Mouse (Mus musculus) fibroblast of lung, adult 2 months (primary cell): ENCODE measurements around the gene Atp6v0d1.
A peak's percentile ranks its signal among the peaks of the same experiment; 100 is the strongest.
"Not testable (repeated sequence)": the region's sequence is repeated elsewhere in the genome, so short reads cannot be mapped to it uniquely, and the experiment has no call there.

Experiments used
- DNase-seq: peaks from one replicate; pipeline ENCODE4 v3.0.0-alpha.2; 2011; ENCODE audit warnings: low read depth

The Atp6v0d1 gene

GRCm38 (mm10) chr8:105574741-105575140 lies 8.9 kb upstream of the Atp6v0d1 start:
- DNase-seq = no peak

GRCm38 (mm10) chr8:105573427-105573826 lies 7.6 kb upstream of the Atp6v0d1 start:
- DNase-seq = peak; percentile 65

- no peak for DNase-seq
These were observed 6.0 kb upstream of the Atp6v0d1 start for GRCm38 (mm10) chr8:105571810-105572209.

GRCm38 (mm10) chr8:105566703-105567595 lies 1.1 kb upstream of the Atp6v0d1 start:
- no peak for DNase-seq

GRCm38 (mm10) chr8:105565401-105565881 lies 406 bp downstream of the Atp6v0d1 start:
- DNase-seq = no peak

GRCm38 (mm10) chr8:105564573-105565229 lies 1.1 kb downstream of the Atp6v0d1 start:
- DNase-seq = not testable (repeated sequence)

- no peak for DNase-seq
These were observed 2.0 kb downstream of the Atp6v0d1 start for GRCm38 (mm10) chr8:105563871-105564270.

GRCm38 (mm10) chr8:105562863-105563262 lies 3.0 kb downstream of the Atp6v0d1 start:
- DNase-seq = no peak

GRCm38 (mm10) chr8:105555230-105555629 lies 10.6 kb downstream of the Atp6v0d1 start:
- DNase-seq = no peak

- DNase-seq = peak; percentile 46
These were observed 11.8 kb downstream of the Atp6v0d1 start for GRCm38 (mm10) chr8:105554087-105554486.

- DNase-seq = peak; percentile 53
These were observed 13.0 kb downstream of the Atp6v0d1 start for GRCm38 (mm10) chr8:105552824-105553223.

GRCm38 (mm10) chr8:105552032-105552431 lies 13.8 kb downstream of the Atp6v0d1 start:
- DNase-seq = no peak

- no peak for DNase-seq
These were observed 15.8 kb downstream of the Atp6v0d1 start for GRCm38 (mm10) chr8:105550083-105550482.

GRCm38 (mm10) chr8:105549506-105549905 lies 16.3 kb downstream of the Atp6v0d1 start:
- no peak for DNase-seq

GRCm38 (mm10) chr8:105546384-105547350 lies 19.2 kb downstream of the Atp6v0d1 start:
- DNase-seq = peak; percentile 49

- no peak for DNase-seq
These were observed 20.6 kb downstream of the Atp6v0d1 start for GRCm38 (mm10) chr8:105545249-105545648.

GRCm38 (mm10) chr8:105544544-105545205 lies 21.2 kb downstream of the Atp6v0d1 start:
- DNase-seq = no peak

- no peak for DNase-seq
These were observed 22.1 kb downstream of the Atp6v0d1 start for GRCm38 (mm10) chr8:105543703-105544102.

- no peak for DNase-seq
These were observed 23.0 kb downstream of the Atp6v0d1 start for GRCm38 (mm10) chr8:105542808-105543207.

GRCm38 (mm10) chr8:105542032-105542656 lies 23.7 kb downstream of the Atp6v0d1 start:
- DNase-seq = no peak

GRCm38 (mm10) chr8:105538940-105539339 lies 26.9 kb downstream of the Atp6v0d1 start:
- DNase-seq = no peak
